Mouse (Mus musculus) lung, postnatal 0 days (tissue): ENCODE measurements around the gene Phyhd1.

Experiments
- CTCF ChIP-seq: IDR thresholded peaks from 2 replicates; pipeline ENCODE4 v1.5.1; 2016; ENCODE audit warnings: antibody characterized with exemption, mild to moderate bottlenecking
- EP300 ChIP-seq: IDR thresholded peaks from 2 replicates; pipeline ENCODE4 v1.6.1; 2016; ENCODE audit warnings: antibody characterized with exemption, mild to moderate bottlenecking, control low read depth

DNA sequence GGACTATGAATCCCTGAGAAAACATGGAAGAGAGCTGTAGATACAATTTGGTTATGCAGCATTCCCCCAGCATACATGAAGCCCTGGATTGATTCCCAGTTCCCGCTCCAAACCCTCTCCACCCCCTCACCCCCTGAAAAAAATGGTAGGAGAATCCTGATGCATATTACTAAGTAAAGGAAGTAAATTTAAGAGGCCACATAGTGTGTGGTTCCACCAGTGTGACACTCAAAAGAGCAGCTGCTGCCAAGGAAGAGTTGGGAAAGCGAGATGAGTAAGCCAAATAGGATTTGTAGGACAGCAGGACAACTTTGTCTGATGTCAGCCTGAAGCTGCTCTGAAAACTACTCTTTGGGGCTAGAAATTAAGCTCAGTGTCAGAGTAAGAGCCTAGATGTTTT is 45.5 kb downstream of the Phyhd1 start:
- TF ChIP-seq CTCF (no peak), EP300 (no peak)
